Mouse (Mus musculus): Measurements from ENCODE around the gene Ncam1. TPM values are rescaled to one million over a fixed set of nuclear protein-coding genes. Genes with fewer than 3 reads are reported as not detected.

The Ncam1 gene
- polyA plus RNA-seq, 1 experiment from 2014 or later = 29.8 TPM

- H3K27me3 ChIP-seq (ENCODE audit: insufficient read depth, poor library complexity, severe bottlenecking) = no peaks in the 10 kb centered on the region
- H3K4me3 ChIP-seq = no peak overlapping the region
- no peak overlapping the region for H3K27ac ChIP-seq
- H3K36me3 ChIP-seq = no peaks in the 10 kb centered on the region
- 81% methylated on average over 6 of the region's 6 CpGs for WGBS
- no peak for DNase-seq (ENCODE audit: low spot score)
- peaks cover 24% of the 10 kb centered on the region for H3K4me1 ChIP-seq
- H3K9me3 ChIP-seq = no peaks in the 10 kb centered on the region
Observed at GRCm38 (mm10) chr9:49536593-49536992, 262.1 kb downstream of the Ncam1 start.

DNA sequence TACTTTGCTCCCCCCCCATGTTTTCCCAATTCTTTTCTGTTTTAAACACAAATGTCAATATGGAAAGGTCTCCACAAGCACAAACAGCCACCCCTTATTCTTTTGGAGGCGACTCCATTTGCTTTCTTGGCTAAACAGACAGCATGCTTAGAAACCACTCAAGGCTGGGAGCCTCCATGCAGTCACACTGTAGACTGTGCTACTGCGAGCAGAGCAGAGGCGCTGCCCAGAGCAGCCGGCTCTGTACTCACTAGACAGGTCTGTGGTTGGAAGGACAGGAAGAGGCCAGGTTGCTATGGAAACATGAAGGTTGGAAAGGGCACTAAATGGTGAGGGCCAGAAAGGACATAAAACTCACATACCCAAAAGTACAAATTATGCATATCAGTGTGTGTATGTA is 263.8 kb downstream of the Ncam1 start:
- Histone ChIP-seq H3K9me3 (no peaks in the 10 kb centered on the region), H3K27ac (no peak overlapping the region), H3K36me3 (no peaks in the 10 kb centered on the region), H3K4me3 (no peak overlapping the region), H3K27me3 (ENCODE audit: insufficient read depth, poor library complexity, severe bottlenecking) (no peaks in the 10 kb centered on the region), H3K4me1 (peaks cover 24% of the 10 kb centered on the region)
- WGBS = 48% methylated on average over 4 of the region's 4 CpGs
- DNase-seq (ENCODE audit: low spot score) = no peak

DNA sequence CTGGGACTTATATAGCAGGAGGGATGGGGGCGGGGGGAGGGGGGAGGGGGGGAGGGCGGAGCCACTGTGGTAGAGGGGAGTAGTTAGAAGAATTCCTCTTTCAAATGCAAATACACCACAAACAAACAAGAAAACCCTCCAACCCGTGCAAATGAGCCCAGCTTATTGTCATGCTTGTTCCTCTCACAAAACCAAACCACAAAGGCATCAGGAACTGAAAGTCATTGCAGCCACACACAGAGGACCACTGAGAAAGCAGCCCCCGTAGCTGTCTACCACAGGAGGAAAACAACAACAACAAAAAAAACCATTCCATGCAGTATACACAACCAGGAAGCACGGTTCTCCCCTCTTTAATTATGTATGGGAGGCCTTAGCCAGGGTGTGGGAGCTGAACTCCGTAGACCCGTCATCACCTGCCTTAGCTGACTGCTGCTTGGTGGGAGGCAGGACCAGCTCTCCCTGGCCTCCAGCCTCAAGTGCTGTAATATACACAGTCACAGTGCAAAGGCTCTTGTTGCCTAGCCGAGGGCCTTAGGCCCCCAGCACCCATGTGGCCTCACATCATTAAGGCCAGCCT is 264.7 kb downstream of the Ncam1 start:
- H3K4me1 ChIP-seq = peaks cover 24% of the 10 kb centered on the region
- no peaks in the 10 kb centered on the region for H3K27me3 ChIP-seq (ENCODE audit: insufficient read depth, poor library complexity, severe bottlenecking)
- no peak for DNase-seq (ENCODE audit: low spot score)
- no peaks in the 10 kb centered on the region for H3K36me3 ChIP-seq
- no peak overlapping the region; the same call in 1 of the 2 replicates for H3K27ac ChIP-seq
- 27% methylated on average over 7 of the region's 8 CpGs for WGBS
- H3K4me3 ChIP-seq = no peak overlapping the region
- H3K9me3 ChIP-seq = no peaks in the 10 kb centered on the region

DNA sequence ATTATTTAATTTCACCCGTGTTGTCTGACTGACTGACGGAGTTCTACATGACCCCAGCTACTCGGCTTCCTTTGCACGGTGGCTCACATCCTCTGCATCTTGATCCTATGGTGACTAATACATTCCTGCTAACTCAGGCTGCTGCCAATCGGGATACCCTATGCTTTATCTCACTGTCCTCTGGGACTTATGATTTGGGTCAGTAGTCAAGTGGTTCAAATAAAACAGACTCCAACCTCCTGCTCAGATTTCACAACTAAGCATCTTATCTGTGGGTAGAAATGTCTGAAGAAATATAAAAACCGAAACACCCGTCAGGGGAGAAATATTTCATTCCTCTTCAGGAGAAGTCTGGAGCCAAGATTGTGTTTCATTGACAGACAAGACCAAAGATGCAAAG is 265.3 kb downstream of the Ncam1 start:
- no peaks in the 10 kb centered on the region for H3K27me3 ChIP-seq (ENCODE audit: insufficient read depth, poor library complexity, severe bottlenecking)
- peaks cover 24% of the 10 kb centered on the region for H3K4me1 ChIP-seq
- H3K36me3 ChIP-seq = no peaks in the 10 kb centered on the region
- no peak overlapping the region for H3K27ac ChIP-seq
- 56% methylated on average over 7 of the region's 7 CpGs for WGBS
- no peak for DNase-seq (ENCODE audit: low spot score)
- H3K4me3 ChIP-seq = no peak overlapping the region
- no peaks in the 10 kb centered on the region for H3K9me3 ChIP-seq

DNA sequence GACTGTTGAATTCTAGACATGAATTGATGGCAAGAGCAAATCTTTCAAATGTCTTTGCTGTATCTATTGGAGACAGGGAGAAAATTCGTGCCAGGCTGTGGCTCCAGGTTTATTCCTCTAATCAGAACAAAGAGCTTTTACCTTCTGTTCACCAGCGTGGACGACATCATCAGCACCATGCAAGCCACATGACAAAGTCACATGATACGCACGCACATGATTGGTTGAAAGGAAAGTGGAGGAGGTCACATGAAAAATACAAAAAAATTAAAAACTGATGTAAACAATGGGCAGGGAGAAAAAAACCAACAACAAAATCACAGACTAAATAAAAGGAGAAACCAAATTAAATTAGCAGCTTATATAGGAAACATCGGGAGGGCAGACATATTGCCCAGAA is 266.9 kb downstream of the Ncam1 start:
- no peak overlapping the region for H3K27ac ChIP-seq

GRCm38 (mm10) chr9:49531257-49531656 is 267.5 kb downstream of the Ncam1 start:
- H3K27ac ChIP-seq = no peak overlapping the region
- no peaks in the 10 kb centered on the region for H3K36me3 ChIP-seq
- DNase-seq (ENCODE audit: low spot score) = no peak
- H3K4me3 ChIP-seq = no peak overlapping the region
- WGBS = 46% methylated on average over 7 of the region's 7 CpGs
- no peaks in the 10 kb centered on the region for H3K27me3 ChIP-seq (ENCODE audit: insufficient read depth, poor library complexity, severe bottlenecking)
- peaks cover 25% of the 10 kb centered on the region for H3K4me1 ChIP-seq
- H3K9me3 ChIP-seq = no peaks in the 10 kb centered on the region

More for the DNA sequence above, 266.9 kb downstream of the Ncam1 start:
- WGBS = 84% methylated on average over 6 of the region's 6 CpGs
- H3K36me3 ChIP-seq = no peaks in the 10 kb centered on the region
- H3K9me3 ChIP-seq = no peaks in the 10 kb centered on the region
- H3K4me3 ChIP-seq = no peak overlapping the region
- no peak for DNase-seq (ENCODE audit: low spot score)
- no peaks in the 10 kb centered on the region for H3K27me3 ChIP-seq (ENCODE audit: insufficient read depth, poor library complexity, severe bottlenecking)
- peaks cover 29% of the 10 kb centered on the region for H3K4me1 ChIP-seq

DNA sequence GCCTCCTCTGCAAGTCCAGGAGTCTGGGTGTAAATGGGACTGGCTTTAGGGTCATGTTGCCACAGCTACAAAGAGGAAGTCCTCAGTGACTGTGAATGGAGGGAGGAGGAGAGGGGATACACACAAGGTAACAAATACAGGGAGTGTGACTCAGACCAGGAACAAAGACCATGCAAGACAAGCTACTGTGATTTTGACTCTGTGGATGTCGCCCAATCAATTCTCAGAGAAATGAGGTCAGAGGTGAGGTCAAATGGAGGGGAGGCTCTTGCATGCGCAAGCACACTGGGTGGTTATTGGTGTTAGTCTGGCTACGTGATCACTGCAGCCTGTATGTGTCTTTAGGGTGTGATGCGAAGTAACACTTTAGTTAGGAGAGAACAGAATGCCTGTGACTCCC is 268.0 kb downstream of the Ncam1 start:
- no peak for DNase-seq (ENCODE audit: low spot score)
- 51% methylated on average over 4 of the region's 4 CpGs for WGBS
- H3K27me3 ChIP-seq (ENCODE audit: insufficient read depth, poor library complexity, severe bottlenecking) = no peaks in the 10 kb centered on the region

GRCm38 (mm10) chr9:49529366-49529959 is 269.3 kb downstream of the Ncam1 start:
- Histone ChIP-seq H3K4me3 (no peak overlapping the region), H3K4me1 (peaks cover 13% of the 10 kb centered on the region), H3K9me3 (no peaks in the 10 kb centered on the region), H3K27ac (no peak overlapping the region), H3K36me3 (no peaks in the 10 kb centered on the region), H3K27me3 (ENCODE audit: insufficient read depth, poor library complexity, severe bottlenecking) (no peaks in the 10 kb centered on the region)
- WGBS = 76% methylated on average over 8 of the region's 8 CpGs
- no peak for DNase-seq (ENCODE audit: low spot score)

More for the DNA sequence above, 268.0 kb downstream of the Ncam1 start:
- Histone ChIP-seq H3K9me3 (no peaks in the 10 kb centered on the region), H3K4me1 (peaks cover 21% of the 10 kb centered on the region), H3K36me3 (no peaks in the 10 kb centered on the region), H3K4me3 (no peak overlapping the region), H3K27ac (no peak overlapping the region)

GRCm38 (mm10) chr9:49528943-49529342 is 269.8 kb downstream of the Ncam1 start:
- WGBS = 51% methylated on average over 10 of the region's 10 CpGs
- no peaks in the 10 kb centered on the region for H3K9me3 ChIP-seq
- no peak for DNase-seq (ENCODE audit: low spot score)
- H3K4me3 ChIP-seq = no peak overlapping the region
- H3K27me3 ChIP-seq (ENCODE audit: insufficient read depth, poor library complexity, severe bottlenecking) = no peaks in the 10 kb centered on the region
- no peaks in the 10 kb centered on the region for H3K36me3 ChIP-seq
- H3K4me1 ChIP-seq = peaks cover 8% of the 10 kb centered on the region
- no peak overlapping the region for H3K27ac ChIP-seq

DNA sequence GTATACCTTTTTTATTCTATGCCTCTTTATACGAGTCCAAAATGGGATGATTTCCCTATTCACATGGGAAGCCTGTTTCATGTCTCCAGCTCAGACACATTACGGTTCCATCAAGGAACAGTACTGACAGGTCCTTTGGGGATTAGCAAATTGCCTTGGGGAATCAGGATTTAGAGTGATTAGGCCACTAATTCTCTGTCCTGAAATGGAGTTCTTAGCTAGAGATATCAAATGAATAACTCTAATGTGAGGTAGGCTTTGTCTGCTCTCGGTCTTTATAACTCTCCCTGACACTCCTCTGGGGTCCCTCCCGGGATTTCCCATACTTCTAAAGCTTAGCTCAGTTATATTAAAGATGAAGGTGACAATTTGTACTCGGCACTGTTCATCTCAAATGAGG is 270.7 kb downstream of the Ncam1 start:
- 86% methylated on average over 5 of the region's 5 CpGs for WGBS
- Histone ChIP-seq H3K36me3 (no peaks in the 10 kb centered on the region), H3K4me3 (no peak overlapping the region), H3K4me1 (peaks cover 5% of the 10 kb centered on the region; the same call in 1 of the 2 replicates), H3K27ac (no peak overlapping the region), H3K27me3 (ENCODE audit: insufficient read depth, poor library complexity, severe bottlenecking) (no peaks in the 10 kb centered on the region), H3K9me3 (no peaks in the 10 kb centered on the region)
- DNase-seq (ENCODE audit: low spot score) = no peak

DNA sequence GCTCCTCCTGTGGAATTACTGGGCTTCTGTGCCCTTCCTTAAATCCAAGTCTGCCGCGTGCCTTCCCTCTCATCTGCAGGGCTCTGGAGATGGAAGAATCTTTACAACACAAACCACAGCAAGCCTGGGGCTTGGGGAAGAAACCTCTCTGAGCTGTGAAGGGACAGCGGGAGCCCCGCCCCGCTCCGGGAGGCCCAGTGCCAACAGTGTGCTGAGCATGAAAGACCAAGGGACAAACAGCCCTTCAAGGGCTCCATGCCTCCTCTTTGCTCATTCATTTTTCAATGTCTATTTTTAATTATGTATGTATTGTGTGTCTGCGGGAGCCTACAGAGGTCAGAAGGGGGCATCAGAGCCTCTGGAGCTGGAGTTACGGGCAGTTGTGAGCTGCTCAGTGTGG is 271.4 kb downstream of the Ncam1 start:
- H3K4me3 ChIP-seq = no peak overlapping the region
- peaks cover 5% of the 10 kb centered on the region; the same call in 1 of the 2 replicates for H3K4me1 ChIP-seq
- 64% methylated on average over 8 of the region's 8 CpGs for WGBS
- H3K27ac ChIP-seq = peak overlapping the region; percentile 52; the same call in 1 of the 2 replicates
- DNase-seq (ENCODE audit: low spot score) = no peak
- H3K9me3 ChIP-seq = no peaks in the 10 kb centered on the region
- H3K27me3 ChIP-seq (ENCODE audit: insufficient read depth, poor library complexity, severe bottlenecking) = no peaks in the 10 kb centered on the region
- H3K36me3 ChIP-seq = no peaks in the 10 kb centered on the region

DNA sequence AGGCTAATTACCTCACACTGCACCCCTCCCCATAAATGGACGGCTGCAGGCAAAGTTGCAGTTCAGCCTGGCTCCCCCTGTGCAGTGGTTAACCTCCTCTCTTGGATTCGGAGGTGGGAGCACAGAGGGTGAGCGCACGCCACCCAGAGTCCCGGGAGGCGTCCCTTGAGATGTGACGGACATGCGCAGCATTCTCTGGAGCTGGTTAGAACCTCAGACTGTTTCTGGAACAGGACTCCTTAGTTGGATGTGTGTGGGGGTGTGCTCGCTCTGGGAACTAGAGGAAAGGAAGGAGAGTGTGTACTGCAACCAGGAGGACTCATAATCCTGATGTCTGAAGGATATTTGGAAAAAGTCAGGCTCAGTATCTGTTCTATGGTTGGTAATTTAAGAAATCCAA is 274.0 kb downstream of the Ncam1 start:
- WGBS = 69% methylated on average over 9 of the region's 9 CpGs
- Histone ChIP-seq H3K4me1 (peaks cover 5% of the 10 kb centered on the region; the same call in 1 of the 2 replicates), H3K4me3 (no peak overlapping the region), H3K27ac (no peak overlapping the region), H3K27me3 (ENCODE audit: insufficient read depth, poor library complexity, severe bottlenecking) (no peaks in the 10 kb centered on the region), H3K36me3 (0 out of 2 replicates have a peak, but pooled peaks cover 1% of the 10 kb centered on the region), H3K9me3 (no peaks in the 10 kb centered on the region)
- DNase-seq (ENCODE audit: low spot score) = no peak

- WGBS = 87% methylated on average over 9 of the region's 9 CpGs
Observed at GRCm38 (mm10) chr9:49523881-49524280, 274.8 kb downstream of the Ncam1 start.

More at GRCm38 (mm10) chr9:49523881-49524280, 274.8 kb downstream of the Ncam1 start:
- H3K4me1 ChIP-seq = peaks cover 5% of the 10 kb centered on the region; the same call in 1 of the 2 replicates
- DNase-seq (ENCODE audit: low spot score) = no peak
- H3K27me3 ChIP-seq (ENCODE audit: insufficient read depth, poor library complexity, severe bottlenecking) = no peaks in the 10 kb centered on the region
- 0 out of 2 replicates have a peak, but pooled peaks cover 2% of the 10 kb centered on the region for H3K36me3 ChIP-seq
- no peaks in the 10 kb centered on the region for H3K9me3 ChIP-seq
- no peak overlapping the region for H3K4me3 ChIP-seq
- H3K27ac ChIP-seq = no peak overlapping the region
